Mouse (Mus musculus): ENCODE results near the gene Frmd6. TPM values are rescaled to one million over a fixed set of nuclear protein-coding genes. Genes with fewer than 3 reads are reported as not detected.

Frmd6 gene
- polyA plus RNA-seq, 1 experiment: 3.8 TPM

GRCm38 (mm10) chr12:70904471-70904870 lies 79.2 kb downstream of the Frmd6 start:
- no peak overlapping the region for H3K27ac ChIP-seq (ENCODE audit: control insufficient read depth, insufficient read depth, low read depth, low read length, poor library complexity)
- no peaks in the 10 kb centered on the region for H3K4me1 ChIP-seq (ENCODE audit: control insufficient read depth, insufficient read depth, low read length)
- 87% methylated on average over 10 of the region's 10 CpGs for WGBS
- H3K4me3 ChIP-seq (replicated peaks; ENCODE audit: control insufficient read depth, low read depth, low read length): no peak overlapping the region
- TF ChIP-seq CTCF (IDR thresholded peaks at IDR 0.05; ENCODE audit: control insufficient read depth, insufficient read depth, low read length) (no peak), POLR2A (IDR thresholded peaks at IDR 0.05; ENCODE audit: borderline replicate concordance, control insufficient read depth, low read depth, low read length) (no peak)

DNA sequence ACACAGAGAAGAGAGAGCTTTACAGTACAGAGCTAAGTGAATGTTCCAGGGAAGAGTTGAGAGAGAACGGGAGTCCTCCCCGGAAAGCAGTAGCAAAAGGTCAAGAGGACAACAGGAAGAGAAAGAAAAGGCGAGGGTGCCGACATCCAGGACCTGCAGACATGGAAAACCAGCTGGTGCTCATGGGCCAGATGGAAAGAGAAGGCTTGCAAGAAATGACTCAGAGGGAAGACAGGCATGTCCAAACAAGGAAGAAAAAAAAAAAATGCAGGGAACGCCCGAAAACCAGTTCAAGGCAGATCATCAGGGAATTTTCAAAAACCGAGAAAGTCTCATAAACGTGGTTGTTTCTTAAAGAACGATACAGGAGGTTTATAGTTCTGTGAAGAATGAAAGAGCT lies 81.6 kb downstream of the Frmd6 start:
- no peak for TF ChIP-seq CTCF (IDR thresholded peaks at IDR 0.05; ENCODE audit: control insufficient read depth, insufficient read depth, low read length)
- no peak for TF ChIP-seq POLR2A (IDR thresholded peaks at IDR 0.05; ENCODE audit: borderline replicate concordance, control insufficient read depth, low read depth, low read length)
- WGBS: 87% methylated on average over 9 of the region's 9 CpGs
- Histone ChIP-seq H3K27ac (ENCODE audit: control insufficient read depth, insufficient read depth, low read depth, low read length, poor library complexity) (no peak overlapping the region), H3K4me3 (replicated peaks; ENCODE audit: control insufficient read depth, low read depth, low read length) (no peak overlapping the region), H3K4me1 (ENCODE audit: control insufficient read depth, insufficient read depth, low read length) (no peaks in the 10 kb centered on the region)

- no peak overlapping the region for H3K27ac ChIP-seq (ENCODE audit: control insufficient read depth, insufficient read depth, low read depth, low read length, poor library complexity)
- H3K4me3 ChIP-seq (replicated peaks; ENCODE audit: control insufficient read depth, low read depth, low read length): no peak overlapping the region
- WGBS: 90% methylated on average over 11 of the region's 11 CpGs
- no peaks in the 10 kb centered on the region for H3K4me1 ChIP-seq (ENCODE audit: control insufficient read depth, insufficient read depth, low read length)
- TF ChIP-seq POLR2A (IDR thresholded peaks at IDR 0.05; ENCODE audit: borderline replicate concordance, control insufficient read depth, low read depth, low read length) (no peak), CTCF (IDR thresholded peaks at IDR 0.05; ENCODE audit: control insufficient read depth, insufficient read depth, low read length) (no peak)
These were observed 82.3 kb downstream of the Frmd6 start for GRCm38 (mm10) chr12:70907651-70908050.

DNA sequence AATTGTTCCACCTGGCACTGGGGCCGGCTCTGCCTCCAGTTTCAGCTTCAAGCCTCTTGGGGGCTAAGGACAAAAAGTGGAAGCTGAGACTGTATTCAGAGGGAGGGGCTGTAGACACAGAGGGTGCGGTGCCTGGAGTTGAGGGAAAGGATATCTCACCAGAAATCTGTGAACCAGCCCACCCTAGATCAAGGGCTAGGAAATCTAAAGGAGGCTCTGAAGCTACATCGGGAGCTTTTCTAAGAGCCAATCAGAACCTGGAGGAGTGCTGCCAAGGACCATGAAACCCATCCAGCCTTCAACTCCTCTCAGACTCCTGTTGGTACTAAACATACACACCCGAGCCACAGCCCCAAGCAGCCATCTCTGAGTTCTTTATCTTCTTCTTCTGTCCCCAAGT lies 82.8 kb downstream of the Frmd6 start:
- Histone ChIP-seq H3K4me3 (replicated peaks; ENCODE audit: control insufficient read depth, low read depth, low read length) (no peak overlapping the region), H3K4me1 (ENCODE audit: control insufficient read depth, insufficient read depth, low read length) (no peaks in the 10 kb centered on the region), H3K27ac (ENCODE audit: control insufficient read depth, insufficient read depth, low read depth, low read length, poor library complexity) (no peak overlapping the region)
- TF ChIP-seq POLR2A (IDR thresholded peaks at IDR 0.05; ENCODE audit: borderline replicate concordance, control insufficient read depth, low read depth, low read length) (no peak), CTCF (IDR thresholded peaks at IDR 0.05; ENCODE audit: control insufficient read depth, insufficient read depth, low read length) (no peak)
- WGBS: 71% methylated on average over 4 of the region's 4 CpGs

DNA sequence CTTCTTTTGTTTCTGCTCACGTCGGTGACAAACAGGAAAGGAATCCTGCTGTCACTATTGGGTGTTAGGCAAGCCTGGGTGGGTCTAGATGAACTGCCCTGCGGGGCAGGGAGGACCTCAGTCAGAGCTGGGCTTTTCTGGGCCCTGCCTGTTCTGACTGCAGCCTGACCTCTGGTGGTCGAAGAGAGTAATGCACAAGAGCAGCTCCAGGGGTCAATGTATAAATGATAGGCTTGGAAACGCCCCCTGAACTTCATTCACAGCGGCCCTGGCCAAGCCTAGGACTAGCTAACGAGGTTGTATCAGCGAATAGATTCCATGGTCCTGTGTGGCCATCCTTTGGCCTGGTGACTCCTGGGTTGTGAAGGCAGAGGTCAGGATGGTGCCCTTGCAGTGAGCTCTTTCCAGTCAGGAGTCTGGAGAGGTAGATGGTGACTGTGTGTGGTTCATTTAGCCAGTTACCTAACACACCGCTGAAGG lies 85.0 kb downstream of the Frmd6 start:
- no peaks in the 10 kb centered on the region for H3K4me1 ChIP-seq (ENCODE audit: control insufficient read depth, insufficient read depth, low read length)
- 10% methylated on average over 9 of the region's 9 CpGs for WGBS
- no peak overlapping the region for H3K27ac ChIP-seq (ENCODE audit: control insufficient read depth, insufficient read depth, low read depth, low read length, poor library complexity)
- H3K4me3 ChIP-seq (replicated peaks; ENCODE audit: control insufficient read depth, low read depth, low read length): no peak overlapping the region
- TF ChIP-seq CTCF (IDR thresholded peaks at IDR 0.05; ENCODE audit: control insufficient read depth, insufficient read depth, low read length): peak; percentile 82
- no peak for TF ChIP-seq POLR2A (IDR thresholded peaks at IDR 0.05; ENCODE audit: borderline replicate concordance, control insufficient read depth, low read depth, low read length)

- H3K27ac ChIP-seq (ENCODE audit: control insufficient read depth, insufficient read depth, low read depth, low read length, poor library complexity): no peak overlapping the region
- TF ChIP-seq POLR2A (IDR thresholded peaks at IDR 0.05; ENCODE audit: borderline replicate concordance, control insufficient read depth, low read depth, low read length): no peak
- peak; percentile 97 for TF ChIP-seq CTCF (IDR thresholded peaks at IDR 0.05; ENCODE audit: control insufficient read depth, insufficient read depth, low read length)
- H3K4me1 ChIP-seq (ENCODE audit: control insufficient read depth, insufficient read depth, low read length): no peaks in the 10 kb centered on the region
- WGBS: 5% methylated on average over 5 of the region's 5 CpGs
- no peak overlapping the region for H3K4me3 ChIP-seq (replicated peaks; ENCODE audit: control insufficient read depth, low read depth, low read length)
These were observed 85.7 kb downstream of the Frmd6 start for GRCm38 (mm10) chr12:70911029-70911428.

- WGBS: 27% methylated on average over 17 of the region's 17 CpGs
- H3K4me1 ChIP-seq (ENCODE audit: control insufficient read depth, insufficient read depth, low read length): no peaks in the 10 kb centered on the region
- H3K4me3 ChIP-seq (replicated peaks; ENCODE audit: control insufficient read depth, low read depth, low read length): no peak overlapping the region
- TF ChIP-seq POLR2A (IDR thresholded peaks at IDR 0.05; ENCODE audit: borderline replicate concordance, control insufficient read depth, low read depth, low read length): no peak
- no peak for TF ChIP-seq CTCF (IDR thresholded peaks at IDR 0.05; ENCODE audit: control insufficient read depth, insufficient read depth, low read length)
- no peak overlapping the region for H3K27ac ChIP-seq (ENCODE audit: control insufficient read depth, insufficient read depth, low read depth, low read length, poor library complexity)
These were observed 86.5 kb downstream of the Frmd6 start for GRCm38 (mm10) chr12:70911676-70912379.

- Histone ChIP-seq H3K27ac (ENCODE audit: control insufficient read depth, insufficient read depth, low read depth, low read length, poor library complexity) (no peak overlapping the region), H3K4me1 (ENCODE audit: control insufficient read depth, insufficient read depth, low read length) (no peaks in the 10 kb centered on the region), H3K4me3 (replicated peaks; ENCODE audit: control insufficient read depth, low read depth, low read length) (no peak overlapping the region)
- 8% methylated on average over 3 of the region's 3 CpGs for WGBS
- TF ChIP-seq POLR2A (IDR thresholded peaks at IDR 0.05; ENCODE audit: borderline replicate concordance, control insufficient read depth, low read depth, low read length): no peak
- TF ChIP-seq CTCF (IDR thresholded peaks at IDR 0.05; ENCODE audit: control insufficient read depth, insufficient read depth, low read length): peak; percentile 90
These were observed 88.1 kb downstream of the Frmd6 start for GRCm38 (mm10) chr12:70913429-70913828.

All from bone marrow, adult 2 months (tissue).